Mouse (Mus musculus): ENCODE results near the gene Ttl.

The Ttl gene

GRCm38 (mm10) chr2:129065437-129066282, at the start of gene Ttl:
TSS of gene Ttl (plus strand) at chr2:129065942.
- DNase-seq (ENCODE audit: extremely low read depth, low read depth, low spot score) = no peak

GRCm38 (mm10) chr2:129020106-129020505, 45.6 kb upstream of the Ttl start:
- no peak for DNase-seq (ENCODE audit: extremely low read depth, low read depth, low spot score)

GRCm38 (mm10) chr2:129024820-129025219, 40.9 kb upstream of the Ttl start:
- peak; percentile 59 for DNase-seq (ENCODE audit: extremely low read depth, low read depth, low spot score)

DNA sequence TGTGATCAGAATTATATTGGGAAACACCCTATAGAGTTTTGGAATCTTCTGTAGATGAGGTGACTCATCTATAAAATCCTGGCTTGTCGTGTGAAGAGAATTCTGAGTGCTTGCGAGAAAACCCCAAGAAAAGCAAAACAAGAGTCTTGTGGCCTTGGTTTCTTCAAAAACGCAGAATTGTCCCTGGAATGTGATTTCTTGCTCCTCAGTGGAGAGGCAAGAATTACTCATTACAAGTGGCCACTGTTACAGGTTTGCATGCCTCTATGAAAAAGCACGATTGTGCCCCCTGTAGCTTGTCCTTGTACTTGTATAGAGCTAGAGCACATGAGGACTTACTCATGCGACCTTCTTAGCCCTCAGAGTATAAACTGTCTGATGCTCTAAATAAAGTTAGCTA, 30.4 kb upstream of the Ttl start:
- no peak for DNase-seq (ENCODE audit: extremely low read depth, low read depth, low spot score)

GRCm38 (mm10) chr2:129038426-129038936, 27.3 kb upstream of the Ttl start:
- DNase-seq (ENCODE audit: extremely low read depth, low read depth, low spot score) = no peak

DNA sequence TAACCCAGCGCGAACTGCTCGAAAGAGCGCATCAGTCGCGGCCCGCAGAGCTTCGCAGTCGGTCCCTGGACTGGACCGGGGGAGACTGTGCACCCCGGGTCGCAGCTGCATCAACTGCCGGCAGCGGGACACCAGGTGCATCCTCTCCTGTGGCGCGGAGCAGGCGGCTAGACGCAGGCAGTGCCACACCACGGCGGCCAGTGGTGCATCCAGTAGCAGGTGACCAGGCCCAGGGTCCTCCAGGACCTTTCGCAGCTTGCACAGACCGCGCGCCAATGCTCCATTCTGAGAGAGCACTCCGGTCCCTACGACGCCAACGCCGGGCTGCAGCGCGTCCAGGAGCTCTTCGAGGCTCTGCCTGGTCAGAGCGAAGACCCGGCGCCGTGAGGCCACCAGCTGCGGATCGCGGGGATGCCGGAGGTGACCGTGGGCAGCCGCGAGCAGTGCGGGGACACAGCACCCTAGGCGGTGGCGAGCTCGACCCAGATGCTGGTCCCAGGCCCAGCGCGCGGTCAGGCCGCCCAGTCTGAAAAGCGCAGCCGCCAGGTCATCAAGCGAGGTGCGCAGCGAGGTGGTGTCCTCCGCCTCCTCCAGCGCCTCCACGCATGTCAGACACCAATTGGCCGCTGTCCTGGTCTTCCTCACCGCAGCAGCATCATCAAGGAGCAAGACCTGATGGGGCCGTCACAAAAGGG, 26.7 kb upstream of the Ttl start:
- no peak for DNase-seq (ENCODE audit: extremely low read depth, low read depth, low spot score)

DNA sequence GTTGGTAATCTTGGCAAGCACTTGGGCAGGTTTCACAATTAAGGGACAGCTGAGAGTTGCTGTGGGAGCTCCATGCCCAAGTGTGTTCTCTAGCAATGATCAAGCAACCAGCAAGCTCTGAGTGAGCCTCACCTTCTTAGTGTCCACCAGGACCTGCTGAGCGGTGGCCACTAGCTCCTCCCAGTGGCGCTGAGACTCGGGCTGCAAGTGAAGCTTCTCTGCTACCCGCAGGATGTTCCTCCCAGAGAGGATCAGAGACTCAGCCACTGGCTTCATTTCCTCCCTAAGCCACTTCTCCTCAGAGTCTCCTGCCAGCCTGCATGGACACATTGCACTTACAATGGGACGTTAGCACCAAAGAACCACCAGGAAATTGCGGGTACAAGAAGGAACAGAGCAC, 25.2 kb upstream of the Ttl start:
- no peak for DNase-seq (ENCODE audit: extremely low read depth, low read depth, low spot score)

DNA sequence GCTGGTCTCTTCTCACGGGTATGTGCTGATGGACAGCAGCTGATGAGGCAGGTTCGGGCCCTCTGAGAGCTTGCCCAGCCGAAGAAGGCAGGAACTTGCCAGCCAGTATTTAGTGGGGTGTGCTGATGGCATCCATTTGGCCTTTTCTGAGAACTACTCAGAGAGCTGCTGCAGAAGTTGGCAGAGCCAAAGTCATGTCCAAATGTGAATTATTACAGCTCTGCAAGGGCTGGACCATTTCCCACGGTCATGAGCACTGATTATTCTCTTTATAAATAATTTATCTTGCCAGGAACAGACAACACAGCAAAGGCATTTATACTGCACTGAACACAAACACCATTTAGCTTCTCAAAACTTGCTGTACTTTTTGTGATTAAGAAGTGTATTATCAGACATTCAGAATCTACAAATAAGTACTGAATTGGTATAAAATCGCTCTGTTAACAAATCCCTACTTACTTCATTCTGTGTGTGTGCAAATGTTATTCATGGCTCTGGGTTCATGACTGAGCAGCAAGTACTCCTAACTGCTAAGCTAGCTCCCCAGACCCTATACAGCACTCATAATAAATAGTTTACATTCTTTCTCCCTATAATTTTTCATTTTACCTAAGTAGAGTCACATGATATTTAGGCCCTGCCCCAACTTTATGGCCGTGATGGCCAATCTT, 19.4 kb upstream of the Ttl start:
- no peak for DNase-seq (ENCODE audit: extremely low read depth, low read depth, low spot score)

DNA sequence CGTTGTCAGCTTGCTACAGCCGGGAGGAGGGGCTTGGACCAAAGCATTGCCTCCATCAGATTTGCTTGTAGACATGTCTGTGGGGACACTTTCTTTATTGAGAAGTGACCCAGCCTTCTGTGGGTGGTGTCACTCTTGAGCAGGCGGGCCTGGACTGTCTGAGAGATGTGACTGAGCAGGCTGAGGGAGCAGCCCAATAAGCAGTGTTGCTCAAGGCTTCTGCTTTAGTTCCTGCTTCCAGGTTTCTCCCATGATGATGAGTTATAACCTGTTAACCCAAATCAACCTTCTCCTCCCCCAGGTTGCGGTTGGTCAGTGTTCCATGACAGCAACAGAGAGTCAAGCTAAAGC, 18.9 kb upstream of the Ttl start:
- no peak for DNase-seq (ENCODE audit: extremely low read depth, low read depth, low spot score)

GRCm38 (mm10) chr2:129047811-129048210, 17.9 kb upstream of the Ttl start, which contains the start of gene Vinac1:
TSS of gene Vinac1 (minus strand) at chr2:129048172.
- DNase-seq (ENCODE audit: extremely low read depth, low read depth, low spot score) = no peak

DNA sequence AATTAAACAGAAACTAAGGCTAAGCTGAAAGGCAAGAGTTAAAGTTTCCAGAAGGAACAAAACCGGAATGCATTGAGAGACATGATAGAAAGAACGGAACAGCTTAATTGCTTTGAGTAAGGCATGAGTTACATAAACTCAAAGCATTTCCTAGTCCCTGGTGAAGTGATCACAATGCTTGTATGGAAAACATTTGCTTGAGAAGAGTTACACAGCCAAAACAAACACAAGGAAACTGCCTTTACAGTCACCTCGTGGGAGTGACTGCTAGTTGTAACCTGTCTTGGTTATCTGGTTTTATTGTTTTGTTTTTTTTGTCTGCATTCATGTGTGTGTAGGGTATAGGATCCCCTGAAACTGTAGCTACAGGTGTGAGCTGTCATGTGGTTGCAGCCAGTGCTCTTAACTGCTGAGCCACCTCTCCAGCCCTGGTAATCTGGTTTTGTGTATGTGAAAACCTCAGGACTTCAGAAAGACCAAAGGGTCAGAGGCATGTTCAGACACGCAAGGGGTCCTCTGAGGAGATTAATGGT, 13.2 kb upstream of the Ttl start:
- peak; percentile 68 for DNase-seq (ENCODE audit: extremely low read depth, low read depth, low spot score)

- no peak for DNase-seq (ENCODE audit: extremely low read depth, low read depth, low spot score)
These were observed 10.0 kb upstream of the Ttl start for GRCm38 (mm10) chr2:129055741-129056140.

DNA sequence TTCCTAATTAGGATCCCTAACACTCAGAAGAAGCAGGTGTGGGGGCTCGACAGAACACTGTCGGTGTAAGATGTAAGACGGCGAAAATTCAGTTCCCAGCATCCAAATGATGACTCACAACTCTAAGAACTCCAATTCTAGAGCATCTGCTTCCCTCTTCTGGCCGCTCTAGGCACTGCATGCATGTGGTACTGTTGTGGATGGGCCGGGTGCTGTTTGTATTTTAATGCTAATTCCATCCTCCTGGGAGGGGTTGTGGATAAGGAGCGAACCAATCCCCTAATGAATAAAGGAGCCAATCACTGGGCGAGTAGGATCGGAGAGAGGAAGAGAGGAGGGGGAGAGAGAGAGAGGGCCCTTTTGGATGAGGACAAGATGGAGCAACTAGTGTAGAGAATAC, 9.1 kb upstream of the Ttl start:
- DNase-seq (ENCODE audit: extremely low read depth, low read depth, low spot score) = no peak

- no peak for DNase-seq (ENCODE audit: extremely low read depth, low read depth, low spot score)
These were observed 8.5 kb upstream of the Ttl start for GRCm38 (mm10) chr2:129057256-129057655.

DNA sequence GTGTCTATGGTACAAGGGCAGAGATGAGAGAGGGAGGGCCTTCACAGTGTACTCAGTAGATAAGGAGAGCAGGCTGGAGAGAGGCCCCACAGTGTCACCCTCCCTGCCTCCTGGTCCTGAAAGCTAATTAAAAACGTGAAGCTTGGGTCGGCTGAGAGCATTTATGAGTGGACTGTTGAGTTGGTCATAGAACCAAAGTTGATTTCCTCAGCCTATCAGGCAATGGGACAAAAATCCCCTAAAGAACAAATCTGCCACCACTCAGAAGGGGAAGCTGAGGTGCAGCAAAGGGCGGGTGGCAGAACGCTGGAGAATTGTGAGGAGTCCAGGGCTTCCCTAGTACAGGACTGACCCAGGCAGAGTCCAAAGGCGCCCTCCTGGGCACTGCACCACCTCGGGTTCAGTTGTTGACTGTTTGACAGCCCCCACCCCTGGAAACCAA, 7.8 kb upstream of the Ttl start:
- no peak for DNase-seq (ENCODE audit: extremely low read depth, low read depth, low spot score)

GRCm38 (mm10) chr2:129061456-129062059, 4.2 kb upstream of the Ttl start:
- DNase-seq (ENCODE audit: extremely low read depth, low read depth, low spot score) = no peak

GRCm38 (mm10) chr2:129066326-129066725, 584 bp downstream of the Ttl start:
- no peak for DNase-seq (ENCODE audit: extremely low read depth, low read depth, low spot score)

GRCm38 (mm10) chr2:129070296-129070695, 4.6 kb downstream of the Ttl start:
- DNase-seq (ENCODE audit: extremely low read depth, low read depth, low spot score) = no peak

DNA sequence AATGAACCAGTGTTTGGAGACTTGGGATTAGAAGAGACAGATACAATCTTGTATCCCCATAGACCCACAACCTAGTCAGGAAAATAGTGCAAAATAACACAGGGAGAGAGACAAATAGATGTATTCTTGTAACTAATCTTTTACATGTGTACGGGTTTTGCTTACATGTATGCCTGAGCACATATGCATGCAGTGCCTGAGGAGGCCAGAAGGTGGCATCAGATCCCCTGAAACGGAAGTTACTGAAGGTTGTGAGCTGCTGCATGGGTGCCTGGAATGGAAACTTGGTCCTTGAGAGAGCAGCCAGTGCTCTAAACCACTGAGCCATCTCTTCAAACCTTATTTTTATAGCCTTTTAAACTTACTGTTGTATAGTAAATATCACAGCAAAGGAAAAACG, 12.6 kb downstream of the Ttl start:
- no peak for DNase-seq (ENCODE audit: extremely low read depth, low read depth, low spot score)

DNA sequence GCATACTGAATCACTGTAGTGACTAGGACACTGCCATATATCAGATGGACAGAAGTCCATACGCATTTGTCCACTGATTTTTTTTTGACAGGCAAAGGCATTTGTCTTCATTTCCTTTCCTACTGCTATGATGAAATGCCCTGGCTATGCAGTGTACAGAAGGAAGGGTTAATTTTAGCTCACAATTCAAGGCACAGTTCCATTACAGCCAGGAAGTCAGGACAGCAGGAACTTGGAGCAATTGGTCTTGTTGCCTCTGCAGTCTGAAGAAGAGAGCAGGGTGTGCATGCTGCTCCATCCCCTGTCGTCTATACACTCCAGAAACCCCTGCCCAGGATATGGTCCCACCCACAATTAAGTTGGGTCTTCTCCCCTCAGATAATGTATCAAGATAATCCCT, 13.5 kb downstream of the Ttl start:
- DNase-seq (ENCODE audit: extremely low read depth, low read depth, low spot score) = no peak

GRCm38 (mm10) chr2:129081097-129081496, 15.4 kb downstream of the Ttl start:
- DNase-seq (ENCODE audit: extremely low read depth, low read depth, low spot score) = no peak

Measured in fat pad, adult 2 months (tissue).